ENCODE assay signal across 8 mouse cellular contexts in the genomic region with DNA sequence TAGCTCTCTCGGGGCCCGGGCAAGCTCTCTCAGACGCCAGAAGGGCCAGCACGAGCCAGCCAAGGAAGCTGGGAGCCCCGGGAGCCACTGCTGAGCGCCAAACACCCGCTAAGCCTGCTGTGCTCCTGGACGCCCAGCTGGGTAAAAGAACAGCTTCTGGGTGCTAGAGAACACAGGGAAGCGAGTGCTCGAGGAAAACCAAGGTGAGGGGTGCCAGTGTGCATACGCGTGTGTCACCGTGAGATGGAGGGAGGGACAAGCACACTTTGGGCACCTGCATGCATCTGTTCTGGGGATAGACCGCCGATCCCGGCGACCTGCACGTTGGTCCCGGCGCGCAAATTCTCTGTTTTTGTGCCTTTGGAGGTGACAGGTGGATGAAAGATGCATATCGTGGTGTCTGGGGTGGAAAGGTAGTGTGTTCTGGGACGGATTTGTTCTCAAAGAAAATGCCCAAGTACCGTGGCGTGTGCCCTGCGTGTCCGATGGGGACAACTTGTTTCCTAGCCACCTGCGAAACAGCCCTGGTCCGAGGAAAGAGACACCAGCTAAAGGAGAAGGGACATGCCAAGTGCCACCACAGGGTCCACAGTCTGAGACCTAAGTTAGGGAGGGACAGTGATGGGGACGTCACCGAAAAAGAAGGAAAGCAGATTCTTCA. TPM values are rescaled to one million over a fixed set of nuclear protein-coding genes. Genes with fewer than 3 reads are reported as not detected.
DNase-seq lines count a peak whose midpoint lies in the region; ATAC-seq and TF ChIP-seq lines count a peak whose summit lies in the region.

No protein-coding gene starts in this region.

- H3K4me2 ChIP-seq in heart, embryonic 11.5 days, result peak overlapping the region; percentile 98
- H3K4me2 ChIP-seq in liver, embryonic 11.5 days, result peak overlapping the region; percentile 66
- H3K4me2 ChIP-seq in stomach, postnatal 0 days (replicated peaks; ENCODE audit: low read depth), result peak overlapping the region; percentile 74

- H3K36me3 ChIP-seq in heart, embryonic 11.5 days (ENCODE audit: control insufficient read depth, insufficient read depth, low read length), result no peaks in the 10 kb centered on the region
- no peaks in the 10 kb centered on the region for H3K36me3 ChIP-seq in liver, embryonic 11.5 days (ENCODE audit: control insufficient read depth, insufficient read depth, low read length)
- H3K36me3 ChIP-seq in stomach, postnatal 0 days (ENCODE audit: control insufficient read depth, insufficient read depth, low read length), result no peaks in the 10 kb centered on the region

- no peak for TF ChIP-seq CTCF in stomach, postnatal 0 days (IDR thresholded peaks at IDR 0.05; ENCODE audit: low read depth)

- H3K4me3 ChIP-seq in heart, embryonic 11.5 days (ENCODE audit: low read depth, low read length), result peak overlapping the region; percentile 52
- H3K4me3 ChIP-seq in liver, embryonic 11.5 days (ENCODE audit: low read depth, low read length), result peak overlapping the region; percentile 38
- H3K4me3 ChIP-seq in stomach, postnatal 0 days (ENCODE audit: low read depth, low read length), result peak overlapping the region; percentile 32

- peak overlapping the region; percentile 62 for H3K9ac ChIP-seq in heart, embryonic 11.5 days (ENCODE audit: low read depth, low read length)
- H3K9ac ChIP-seq in liver, embryonic 11.5 days (ENCODE audit: low read depth, low read length), result no peak overlapping the region
- H3K9ac ChIP-seq in stomach, postnatal 0 days (ENCODE audit: low read length), result 0 out of 2 replicates have a peak overlapping the region, but pooled peaks have one; percentile 41

- DNase-seq in heart, postnatal 4 days, result no peak
- DNase-seq in urinary bladder, adult 2 months (ENCODE audit: low spot score), result peak; percentile 34
- no peak for DNase-seq in urinary bladder, postnatal 25 days (ENCODE audit: low spot score)
- DNase-seq in liver, embryonic 11.5 days (ENCODE audit: low spot score), result no peak
- no peak for DNase-seq in stomach, postnatal 0 days (ENCODE audit: low spot score)
- DNase-seq in thymus, postnatal 36 days, result no peak
- DNase-seq in B cell, adult 2 months, result no peak

- ATAC-seq in heart, embryonic 11.5 days (replicated peaks; ENCODE audit: insufficient number of reproducible peaks, low FRiP score, low TSS enrichment), result no peak
- no peak for ATAC-seq in liver, embryonic 11.5 days (replicated peaks; ENCODE audit: low FRiP score)
- 0 out of 2 replicates have a peak, but pooled peaks have one; percentile 6 for ATAC-seq in stomach, postnatal 0 days (ENCODE audit: low FRiP score, low TSS enrichment)

- no peak for TF ChIP-seq EP300 in stomach, postnatal 0 days (optimal IDR thresholded peaks at IDR 0.05)

- H3K27me3 ChIP-seq in heart, embryonic 11.5 days (ENCODE audit: control insufficient read depth, insufficient read depth, low read length), result peaks cover 44% of the 10 kb centered on the region
- H3K27me3 ChIP-seq in liver, embryonic 11.5 days (replicated peaks; ENCODE audit: control insufficient read depth, insufficient read depth, low read length), result peaks cover 39% of the 10 kb centered on the region
- H3K27me3 ChIP-seq in stomach, postnatal 0 days (ENCODE audit: control insufficient read depth, insufficient read depth, low read length), result 0 out of 2 replicates have a peak, but pooled peaks cover 3% of the 10 kb centered on the region

- H3K9me3 ChIP-seq in heart, embryonic 11.5 days (replicated peaks; ENCODE audit: control insufficient read depth, low read length), result no peaks in the 10 kb centered on the region
- no peaks in the 10 kb centered on the region for H3K9me3 ChIP-seq in liver, embryonic 11.5 days (ENCODE audit: control insufficient read depth, low read length)
- H3K9me3 ChIP-seq in stomach, postnatal 0 days (ENCODE audit: control insufficient read depth, low read length), result no peaks in the 10 kb centered on the region

- WGBS in heart, embryonic 11.5 days (ENCODE audit: insufficient replicate concordance), result 4% methylated on average over 31 of the region's 31 CpGs
- WGBS in liver, embryonic 11.5 days, result 3% methylated on average over 31 of the region's 31 CpGs
- 3% methylated on average over 31 of the region's 31 CpGs for WGBS in stomach, postnatal 0 days

- H3K27ac ChIP-seq in heart, embryonic 11.5 days (ENCODE audit: low read depth, low read length), result no peak overlapping the region
- H3K27ac ChIP-seq in liver, embryonic 11.5 days (ENCODE audit: low read depth, low read length), result no peak overlapping the region
- no peak overlapping the region for H3K27ac ChIP-seq in stomach, postnatal 0 days (replicated peaks)

- peaks cover 12% of the 10 kb centered on the region; the same call in 1 of the 2 replicates for H3K4me1 ChIP-seq in heart, embryonic 11.5 days (ENCODE audit: control insufficient read depth, insufficient read depth, low read length)
- peaks cover 10% of the 10 kb centered on the region; the same call in 1 of the 2 replicates for H3K4me1 ChIP-seq in liver, embryonic 11.5 days (replicated peaks; ENCODE audit: control insufficient read depth, insufficient read depth, low read length)
- 0 out of 2 replicates have a peak, but pooled peaks cover 5% of the 10 kb centered on the region for H3K4me1 ChIP-seq in stomach, postnatal 0 days (replicated peaks; ENCODE audit: control insufficient read depth, insufficient read depth)

RNA-seq across cellular contexts. Expression of gene Sstr2, which starts 0.4 kb away (rescaled TPM):
- polyA plus RNA-seq in heart, embryonic 11.5 days (2014; fragmentation: Nextera tagmentation; extraction: Ambion mirVana), result 0.79 and 1.0 TPM in 2 replicates
- not detected for total RNA-seq in heart, postnatal 4 days (2021)
- 0.15 and 0.21 TPM in 2 replicates for polyA plus RNA-seq in urinary bladder, adult 2 months (2012; rRNA removed)
- 2.2 and 2.7 TPM in 2 replicates for polyA plus RNA-seq in liver, embryonic 11.5 days (2014; fragmentation: Nextera tagmentation; extraction: Ambion mirVana)
- 1.5 and 1.8 TPM in 2 replicates for polyA plus RNA-seq in stomach, postnatal 0 days (2015; fragmentation: Nextera tagmentation; extraction: Ambion mirVana)

RNA-seq across cellular contexts. Expression of gene Cog1, which starts 29.4 kb away (rescaled TPM):
- polyA plus RNA-seq in heart, embryonic 11.5 days (2014; fragmentation: Nextera tagmentation; extraction: Ambion mirVana), result 19.2 and 19.4 TPM in 2 replicates
- total RNA-seq in heart, postnatal 4 days (2021), result 10 to 100 TPM; 17.5 to 19.5 TPM
- 40.7 and 42.7 TPM in 2 replicates for polyA plus RNA-seq in urinary bladder, adult 2 months (2012; rRNA removed)
- 24.0 and 24.7 TPM in 2 replicates for polyA plus RNA-seq in liver, embryonic 11.5 days (2014; fragmentation: Nextera tagmentation; extraction: Ambion mirVana)
- 14.4 and 15.3 TPM in 2 replicates for polyA plus RNA-seq in stomach, postnatal 0 days (2015; fragmentation: Nextera tagmentation; extraction: Ambion mirVana)

RNA-seq across cellular contexts. Expression of gene Slc39a11, which starts 30.3 kb away (rescaled TPM):
- polyA plus RNA-seq in heart, embryonic 11.5 days (2014; fragmentation: Nextera tagmentation; extraction: Ambion mirVana), result 17.1 and 18.7 TPM in 2 replicates
- total RNA-seq in heart, postnatal 4 days (2021), result 1 to 10 TPM; 8.2 to 9.5 TPM
- polyA plus RNA-seq in urinary bladder, adult 2 months (2012; rRNA removed), result 12.8 and 13.2 TPM in 2 replicates
- polyA plus RNA-seq in liver, embryonic 11.5 days (2014; fragmentation: Nextera tagmentation; extraction: Ambion mirVana), result 20.9 TPM in 2 replicates
- 56.6 and 58.0 TPM in 2 replicates for polyA plus RNA-seq in stomach, postnatal 0 days (2015; fragmentation: Nextera tagmentation; extraction: Ambion mirVana)
